Mouse (Mus musculus) CD4-positive naive resting alpha-beta T cell, adult 57 days (primary cell): ENCODE data around the gene Pdyn. TPM values are rescaled to one million over a fixed set of nuclear protein-coding genes. Genes with fewer than 3 reads are reported as not detected.

Source experiments
- total RNA-seq: library from RNA; stranded (reverse); gene quantifications from one replicate; pipeline ENCODE4 v1.2.4, GENCODE M21; 2023

The Pdyn gene
- total RNA-seq, result not detected

GRCm38 (mm10) chr2:129699484-129700158 lies at the start of gene Pdyn:
TSS of gene Pdyn (minus strand) at chr2:129699844.

Other genes with a start within 250 kb of the Pdyn start
- gene F830045P16Rik, start 163.2 kb downstream of the Pdyn start, total RNA-seq, result not detected
- gene Sirpa, start 107.0 kb downstream of the Pdyn start, total RNA-seq, result 9.6 TPM
- gene Stk35, start 100.7 kb upstream of the Pdyn start, total RNA-seq, result 11.7 TPM